Mouse (Mus musculus): ENCODE data around the gene Cenpf. TPM values are rescaled to one million over a fixed set of nuclear protein-coding genes. Genes with fewer than 3 reads are reported as not detected.

Gene Cenpf
- polyA plus RNA-seq, 1 experiment from 2014 or later, result 150 TPM

DNA sequence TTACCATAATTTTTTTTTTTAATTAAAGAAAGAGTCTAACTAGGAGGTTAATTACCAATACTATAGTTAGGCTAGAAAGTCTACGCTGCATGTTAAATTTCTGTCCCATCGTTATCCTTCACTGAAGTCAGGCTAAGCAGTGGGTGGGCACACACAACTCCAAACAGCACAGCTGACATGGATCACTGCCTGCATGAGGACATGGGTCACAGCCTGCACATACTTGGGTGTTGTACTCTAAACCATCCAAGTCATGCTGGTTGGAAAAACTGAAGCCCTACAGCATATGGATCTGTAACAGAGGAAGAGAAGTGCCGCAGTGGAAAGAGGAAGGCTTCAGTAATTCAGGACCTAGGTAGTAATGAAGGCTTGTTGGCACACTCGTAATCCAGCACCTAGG lies 76.1 kb downstream of the Cenpf start:
- no peaks in the 10 kb centered on the region for H3K36me3 ChIP-seq (ENCODE audit: control insufficient read depth, insufficient read depth, low read length)
- no peak for ATAC-seq (replicated peaks; ENCODE audit: low FRiP score)
- H3K4me3 ChIP-seq (ENCODE audit: low read depth, low read length), result no peak overlapping the region
- no peaks in the 10 kb centered on the region for H3K9me3 ChIP-seq (ENCODE audit: control insufficient read depth, low read length)
- no peak overlapping the region for H3K4me2 ChIP-seq (ENCODE audit: low read depth, low read length, severe bottlenecking)
- H3K27ac ChIP-seq (ENCODE audit: low read depth, low read length), result no peak overlapping the region
- no peaks in the 10 kb centered on the region for H3K27me3 ChIP-seq (ENCODE audit: control insufficient read depth, insufficient read depth, low read length)
- no peak for DNase-seq (ENCODE audit: low spot score)
- H3K9ac ChIP-seq (ENCODE audit: low read length), result no peak overlapping the region
- 76% methylated on average over 4 of the region's 4 CpGs for WGBS
- no peaks in the 10 kb centered on the region for H3K4me1 ChIP-seq (replicated peaks; ENCODE audit: control insufficient read depth, insufficient read depth, low read length)

DNA sequence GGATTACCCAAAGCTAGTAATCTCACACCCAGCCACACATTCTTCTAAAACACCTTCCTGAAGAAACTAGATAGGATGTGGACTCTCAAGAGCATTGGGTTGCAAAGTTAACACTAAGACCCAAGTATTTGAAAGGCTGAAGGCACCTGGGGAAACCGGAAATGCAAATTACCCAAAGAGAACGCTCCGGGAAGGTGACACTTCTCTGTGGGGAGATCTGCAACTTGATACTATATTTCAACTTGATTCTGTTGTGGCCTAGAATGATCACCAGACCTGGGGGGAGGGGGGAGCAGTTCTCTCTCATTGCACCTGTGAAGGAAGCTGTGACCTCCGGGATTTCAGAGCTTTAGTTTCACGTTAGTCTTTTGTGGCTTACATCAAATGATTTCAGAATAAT lies 79.2 kb downstream of the Cenpf start:
- Histone ChIP-seq H3K9me3 (ENCODE audit: control insufficient read depth, low read length) (no peaks in the 10 kb centered on the region), H3K27me3 (ENCODE audit: control insufficient read depth, insufficient read depth, low read length) (no peaks in the 10 kb centered on the region), H3K36me3 (ENCODE audit: control insufficient read depth, insufficient read depth, low read length) (no peaks in the 10 kb centered on the region), H3K4me3 (ENCODE audit: low read depth, low read length) (no peak overlapping the region), H3K4me1 (replicated peaks; ENCODE audit: control insufficient read depth, insufficient read depth, low read length) (no peaks in the 10 kb centered on the region), H3K27ac (ENCODE audit: low read depth, low read length) (no peak overlapping the region), H3K4me2 (ENCODE audit: low read depth, low read length, severe bottlenecking) (no peak overlapping the region), H3K9ac (ENCODE audit: low read length) (no peak overlapping the region)
- ATAC-seq (replicated peaks; ENCODE audit: low FRiP score) (no peak), DNase-seq (ENCODE audit: low spot score) (no peak)
- 45% methylated on average over 5 of the region's 5 CpGs for WGBS

DNA sequence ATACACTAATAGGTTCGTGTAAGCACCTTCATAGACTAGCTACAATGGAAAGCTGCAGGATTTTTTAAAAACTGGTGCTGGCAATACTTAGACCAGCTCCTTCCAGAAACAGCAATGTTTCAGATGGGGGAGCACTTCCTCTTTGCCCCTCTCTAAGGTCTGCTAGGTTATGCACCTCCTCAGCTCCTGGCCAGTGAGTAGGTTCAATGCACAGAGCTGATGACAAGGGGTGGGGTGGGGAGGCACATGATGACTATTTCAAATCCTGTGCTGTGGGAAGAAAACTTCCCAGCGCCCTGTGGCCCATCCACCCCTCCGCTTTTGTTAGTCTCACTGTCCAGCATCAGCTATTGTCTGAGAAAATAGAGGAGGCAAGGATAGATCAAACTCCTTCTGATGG lies 79.8 kb downstream of the Cenpf start:
- H3K9ac ChIP-seq (ENCODE audit: low read length), result no peak overlapping the region
- H3K4me3 ChIP-seq (ENCODE audit: low read depth, low read length), result no peak overlapping the region
- H3K4me1 ChIP-seq (replicated peaks; ENCODE audit: control insufficient read depth, insufficient read depth, low read length), result no peaks in the 10 kb centered on the region
- DNase-seq (ENCODE audit: low spot score) (no peak), ATAC-seq (replicated peaks; ENCODE audit: low FRiP score) (no peak)
- H3K36me3 ChIP-seq (ENCODE audit: control insufficient read depth, insufficient read depth, low read length), result no peaks in the 10 kb centered on the region
- H3K4me2 ChIP-seq (ENCODE audit: low read depth, low read length, severe bottlenecking), result no peak overlapping the region
- H3K27me3 ChIP-seq (ENCODE audit: control insufficient read depth, insufficient read depth, low read length), result no peaks in the 10 kb centered on the region
- no peaks in the 10 kb centered on the region for H3K9me3 ChIP-seq (ENCODE audit: control insufficient read depth, low read length)
- 83% methylated on average over 3 of the region's 3 CpGs for WGBS
- no peak overlapping the region for H3K27ac ChIP-seq (ENCODE audit: low read depth, low read length)

DNA sequence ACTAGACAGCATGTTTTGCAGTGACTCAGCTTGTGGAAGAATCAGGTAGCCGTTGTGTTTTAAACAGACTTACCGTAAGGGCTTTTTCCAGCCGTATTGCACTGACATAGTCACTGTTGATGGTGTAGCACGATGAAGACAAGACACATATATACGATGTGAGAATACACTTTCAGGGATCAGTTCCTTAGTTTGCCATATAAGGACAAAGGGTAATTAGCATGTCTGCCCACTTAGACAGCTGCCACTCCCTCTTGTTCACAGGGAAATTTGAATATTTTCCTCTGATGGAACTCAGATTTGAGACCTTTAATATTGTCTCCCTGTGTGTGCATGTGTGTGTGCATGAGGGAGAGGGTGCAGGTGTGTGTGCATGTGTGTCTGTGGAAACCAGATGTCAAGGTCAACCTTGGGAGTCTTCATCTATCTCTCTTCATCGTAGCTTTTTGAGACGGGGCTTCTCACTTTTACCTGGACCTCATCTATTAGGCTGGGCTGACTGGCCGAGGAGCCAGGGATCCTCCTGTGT lies 82.2 kb downstream of the Cenpf start:
- H3K27me3 ChIP-seq (ENCODE audit: control insufficient read depth, insufficient read depth, low read length), result no peaks in the 10 kb centered on the region
- H3K36me3 ChIP-seq (ENCODE audit: control insufficient read depth, insufficient read depth, low read length), result no peaks in the 10 kb centered on the region
- no peak overlapping the region for H3K27ac ChIP-seq (ENCODE audit: low read depth, low read length)
- H3K9ac ChIP-seq (ENCODE audit: low read length), result no peak overlapping the region
- no peak overlapping the region for H3K4me2 ChIP-seq (ENCODE audit: low read depth, low read length, severe bottlenecking)
- WGBS, result 93% methylated on average over 8 of the region's 8 CpGs
- no peaks in the 10 kb centered on the region for H3K4me1 ChIP-seq (replicated peaks; ENCODE audit: control insufficient read depth, insufficient read depth, low read length)
- no peaks in the 10 kb centered on the region for H3K9me3 ChIP-seq (ENCODE audit: control insufficient read depth, low read length)
- no peak overlapping the region for H3K4me3 ChIP-seq (ENCODE audit: low read depth, low read length)
- DNase-seq (ENCODE audit: low spot score) (no peak), ATAC-seq (replicated peaks; ENCODE audit: low FRiP score) (no peak)

DNA sequence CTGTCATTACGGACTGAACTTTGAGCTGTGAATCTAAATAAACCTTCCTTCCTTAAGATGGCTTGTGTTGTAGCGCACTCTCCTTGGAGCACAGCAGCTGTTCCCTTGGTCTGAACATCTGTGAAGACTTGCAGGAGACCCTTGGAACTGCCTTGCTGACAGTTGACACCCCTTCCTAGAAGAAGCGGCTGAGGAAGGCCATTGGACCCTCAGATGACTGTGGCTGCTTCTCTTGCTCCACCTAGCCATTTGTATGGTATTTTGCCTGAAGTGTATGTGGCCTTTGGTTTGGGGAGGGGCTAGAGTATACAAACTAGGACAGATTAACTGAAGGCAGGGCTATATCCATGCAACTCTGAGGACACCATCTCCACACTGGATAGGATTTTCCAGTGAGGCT lies 90.8 kb downstream of the Cenpf start:
- Histone ChIP-seq H3K4me1 (replicated peaks; ENCODE audit: control insufficient read depth, insufficient read depth, low read length) (no peaks in the 10 kb centered on the region), H3K4me3 (ENCODE audit: low read depth, low read length) (no peak overlapping the region), H3K4me2 (ENCODE audit: low read depth, low read length, severe bottlenecking) (no peak overlapping the region), H3K27ac (ENCODE audit: low read depth, low read length) (no peak overlapping the region), H3K36me3 (ENCODE audit: control insufficient read depth, insufficient read depth, low read length) (no peaks in the 10 kb centered on the region), H3K27me3 (ENCODE audit: control insufficient read depth, insufficient read depth, low read length) (no peaks in the 10 kb centered on the region), H3K9me3 (ENCODE audit: control insufficient read depth, low read length) (no peaks in the 10 kb centered on the region), H3K9ac (ENCODE audit: low read length) (no peak overlapping the region)
- DNase-seq (ENCODE audit: low spot score), result no peak
- 87% methylated on average over 3 of the region's 3 CpGs for WGBS
- ATAC-seq (replicated peaks; ENCODE audit: low FRiP score), result no peak

Other genes starting within 250 kb of the Cenpf start
- 4.5 and 5.1 TPM in 2 replicates for gene Ptpn14, start 40.2 kb upstream of the Cenpf start, polyA plus RNA-seq (2014; fragmentation: Nextera tagmentation; extraction: Ambion mirVana)
- 43.1 and 46.0 TPM in 2 replicates for gene Smyd2, start 234.3 kb upstream of the Cenpf start, polyA plus RNA-seq (2014; fragmentation: Nextera tagmentation; extraction: Ambion mirVana)